Mouse (Mus musculus) stomach, postnatal 0 days (tissue): ENCODE measurements at regions not wholly inside any gene's neighbourhood (a gene's known extent, or its start where the extent isn't known, plus 50 kb on each side); places are given as distances from the start of the nearest gene placed in this dataset.

Experiments
- ATAC-seq: fragments of 200-750 bp; cut with Nextera tagmentation; 2 replicates; pipeline ENCODE4 v1.8.0; 2017; ENCODE audit not compliant: low FRiP score, low TSS enrichment
- DNase-seq: peaks from one replicate; pipeline ENCODE4 v3.0.0-alpha.2; 2016; ENCODE audit warnings: low spot score
- H3K27ac ChIP-seq: fragments of 300-500 bp; sonication (generic); replicated peaks from 2 replicates; pipeline ENCODE4 v1.5.1; 2014; ENCODE audit warnings: mild to moderate bottlenecking, control low read depth
- H3K27me3 ChIP-seq: fragments of 300-500 bp; sonication (generic); 2 replicates; pipeline ENCODE4 v1.6.1; 2014; ENCODE audit warnings: low read length; ENCODE audit not compliant: control insufficient read depth, insufficient read depth
- H3K36me3 ChIP-seq: fragments of 300-500 bp; sonication (generic); 2 replicates; pipeline ENCODE4 v1.6.1; 2014; ENCODE audit warnings: low read length, mixed read lengths; ENCODE audit not compliant: control insufficient read depth, insufficient read depth
- H3K4me1 ChIP-seq: fragments of 300-500 bp; sonication (generic); replicated peaks from 2 replicates; pipeline ENCODE4 v1.6.1; 2014; ENCODE audit warnings: antibody characterized with exemption; ENCODE audit not compliant: control insufficient read depth, insufficient read depth
- H3K4me2 ChIP-seq: fragments of 300-500 bp; sonication (generic); replicated peaks from 2 replicates; pipeline ENCODE4 v1.6.1; 2014; ENCODE audit warnings: low read depth, mild to moderate bottlenecking, control low read depth, moderate library complexity
- H3K4me3 ChIP-seq: fragments of 300-500 bp; sonication (generic); 2 replicates; pipeline ENCODE4 v1.5.1; 2014; ENCODE audit warnings: low read depth, low read length, control low read depth
- H3K9ac ChIP-seq: fragments of 300-500 bp; sonication (generic); 2 replicates; pipeline ENCODE4 v1.6.1; 2014; ENCODE audit warnings: mild to moderate bottlenecking, low read length, control low read depth, mixed read lengths
- H3K9me3 ChIP-seq: fragments of 300-500 bp; sonication (generic); 2 replicates; pipeline ENCODE4 v1.6.1; 2016; ENCODE audit warnings: low read length; ENCODE audit not compliant: control insufficient read depth
- CTCF ChIP-seq: IDR thresholded peaks from 2 replicates; pipeline ENCODE4 v1.5.1; 2016; ENCODE audit warnings: antibody characterized with exemption, low read depth, mild to moderate bottlenecking, moderate library complexity
- EP300 ChIP-seq: optimal IDR thresholded peaks from 2 replicates; pipeline ENCODE3; 2016; ENCODE audit warnings: antibody characterized with exemption

GRCm38 (mm10) chrX:169386640-169387039, 66.5 kb upstream of the Hccs start:
- TF ChIP-seq CTCF (no peak), EP300 (no peak)
- no peak for DNase-seq
- Histone ChIP-seq H3K36me3 (no peaks in the 10 kb centered on the region), H3K4me3 (no peak overlapping the region), H3K9ac (no peak overlapping the region), H3K4me2 (no peak overlapping the region), H3K4me1 (no peaks in the 10 kb centered on the region), H3K9me3 (no peaks in the 10 kb centered on the region), H3K27me3 (no peaks in the 10 kb centered on the region), H3K27ac (no peak overlapping the region)
- ATAC-seq, result no peak
